Mouse (Mus musculus) embryonic stem cell, embryonic (primary cell): ENCODE data around the gene Mnd1.

ENCODE experiments used
- CTCF ChIA-PET, 4 experiments: fragments of 300-600 bp in 2 of 4; fragments of 350-600 bp in 2 of 4; sonication (Branson Sonifier 250); formaldehyde crosslinking; loops; one replicate each; lab custom pipeline; 2022; ENCODE audit warnings: inconsistent platforms in 2 of 4; lab: Charles Lee
- POLR2A ChIA-PET, 4 experiments: fragments of 300-600 bp in 2 of 4; fragments of 350-600 bp in 2 of 4; sonication (Branson Sonifier 250); formaldehyde crosslinking; loops; one replicate each; lab custom pipeline; 2022; ENCODE audit warnings: antibody characterized with exemption in 4 of 4, inconsistent platforms in 1 of 4; lab: Charles Lee

Mnd1 gene

DNA sequence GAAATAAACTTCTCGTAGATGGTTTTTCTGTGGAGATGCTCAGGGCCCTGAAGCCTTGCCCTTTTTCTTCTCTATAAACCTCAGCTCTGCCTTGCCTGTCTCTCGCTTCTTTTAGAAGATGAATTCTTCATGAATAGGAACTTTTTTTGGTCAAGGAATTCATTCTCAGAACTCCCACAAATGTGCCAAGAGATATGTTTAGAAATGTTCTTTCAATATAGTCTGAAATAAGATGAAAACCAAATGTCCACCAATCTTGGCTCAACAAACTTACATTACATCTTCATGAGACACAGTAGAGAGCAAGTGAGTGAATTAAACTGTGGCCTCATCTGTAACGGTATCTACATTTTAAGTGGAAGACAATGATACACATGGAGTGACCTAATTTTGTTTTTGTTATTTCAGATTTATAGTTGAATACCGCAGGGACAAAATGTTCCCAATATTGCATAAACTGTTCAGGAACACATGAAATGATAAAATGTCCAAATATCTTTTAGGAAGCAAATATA, 74.3 kb downstream of the Mnd1 start:
- ChIA-PET CTCF (no interaction called here), POLR2A (no interaction called here)

GRCm38 (mm10) chr3:84080074-84080473, 75.5 kb downstream of the Mnd1 start:
- ChIA-PET CTCF (no interaction called here), POLR2A (interaction anchor here in 1 of 4 experiments (0.6 kb wide), 1 partner anchor 130 kb away, joined by 3 read pairs; no protein-coding TSS in a partner anchor)

GRCm38 (mm10) chr3:84077505-84077904, 78.1 kb downstream of the Mnd1 start:
- CTCF ChIA-PET, result no interaction called here
- POLR2A ChIA-PET, result no interaction called here

- ChIA-PET POLR2A (interaction anchor here in 1 of 4 experiments (0.6 kb wide), 1 partner anchor 237 kb away, joined by 4 read pairs; no protein-coding TSS in a partner anchor), CTCF (no interaction called here)
Observed at GRCm38 (mm10) chr3:84076543-84077332, 78.8 kb downstream of the Mnd1 start.

DNA sequence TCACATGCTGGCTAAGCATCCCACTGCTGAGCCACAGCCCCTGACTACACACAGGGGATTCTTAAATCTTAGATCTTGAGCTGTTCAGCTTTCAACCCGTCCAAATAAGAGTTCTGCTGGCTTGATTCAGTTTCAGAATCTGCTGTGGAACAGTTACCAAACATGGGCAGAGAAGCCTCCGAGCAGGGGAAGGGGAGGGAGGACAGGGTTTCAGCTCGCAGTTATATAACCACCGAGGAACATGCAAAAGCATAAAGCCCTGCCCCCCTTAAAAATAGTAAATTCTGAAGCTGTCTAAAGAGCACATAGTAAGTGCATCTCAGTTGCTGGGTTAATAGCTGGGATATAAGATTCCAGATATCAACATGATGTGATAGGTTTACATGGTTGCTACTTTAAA, 80.1 kb downstream of the Mnd1 start:
- ChIA-PET CTCF (no interaction called here), POLR2A (no interaction called here)

GRCm38 (mm10) chr3:84074777-84075176, 80.8 kb downstream of the Mnd1 start:
- CTCF ChIA-PET, result no interaction called here
- POLR2A ChIA-PET, result no interaction called here

DNA sequence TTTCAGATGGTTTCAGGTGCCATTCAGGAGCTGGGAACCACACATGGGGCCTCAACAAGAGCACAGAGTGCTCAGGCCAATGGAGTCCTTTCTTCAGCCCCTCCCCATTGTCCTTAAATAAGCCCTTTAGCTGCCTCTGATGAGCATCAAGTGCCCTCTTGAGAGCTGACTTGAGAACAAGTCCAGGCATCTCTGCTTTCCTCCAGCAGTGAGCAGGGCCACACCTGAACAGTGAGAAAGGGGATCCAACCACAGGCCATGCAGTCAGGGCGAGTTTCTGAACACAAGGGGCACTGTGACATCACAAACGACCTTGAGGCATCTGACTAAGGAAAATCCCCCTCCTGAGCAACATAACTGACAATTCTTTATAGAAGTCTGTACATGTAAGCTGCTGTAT, 83.9 kb downstream of the Mnd1 start:
- CTCF ChIA-PET, result interaction anchor here in 1 of 4 experiments (0.6 kb wide), 1 partner anchor 31 kb away, joined by 3 read pairs; no protein-coding TSS in a partner anchor
- POLR2A ChIA-PET, result no interaction called here

- POLR2A ChIA-PET, result interaction anchor here in 1 of 4 experiments (0.6 to 1.2 kb wide), 3 partner anchors 30 to 410 kb away, joined by 3 to 5 read pairs (median 3); no protein-coding TSS in a partner anchor
- CTCF ChIA-PET, result interaction anchor here in 1 of 4 experiments (0.7 kb wide), 1 partner anchor 97 kb away, joined by 3 read pairs; no protein-coding TSS in a partner anchor
Observed at GRCm38 (mm10) chr3:84070811-84071210, 84.8 kb downstream of the Mnd1 start.

DNA sequence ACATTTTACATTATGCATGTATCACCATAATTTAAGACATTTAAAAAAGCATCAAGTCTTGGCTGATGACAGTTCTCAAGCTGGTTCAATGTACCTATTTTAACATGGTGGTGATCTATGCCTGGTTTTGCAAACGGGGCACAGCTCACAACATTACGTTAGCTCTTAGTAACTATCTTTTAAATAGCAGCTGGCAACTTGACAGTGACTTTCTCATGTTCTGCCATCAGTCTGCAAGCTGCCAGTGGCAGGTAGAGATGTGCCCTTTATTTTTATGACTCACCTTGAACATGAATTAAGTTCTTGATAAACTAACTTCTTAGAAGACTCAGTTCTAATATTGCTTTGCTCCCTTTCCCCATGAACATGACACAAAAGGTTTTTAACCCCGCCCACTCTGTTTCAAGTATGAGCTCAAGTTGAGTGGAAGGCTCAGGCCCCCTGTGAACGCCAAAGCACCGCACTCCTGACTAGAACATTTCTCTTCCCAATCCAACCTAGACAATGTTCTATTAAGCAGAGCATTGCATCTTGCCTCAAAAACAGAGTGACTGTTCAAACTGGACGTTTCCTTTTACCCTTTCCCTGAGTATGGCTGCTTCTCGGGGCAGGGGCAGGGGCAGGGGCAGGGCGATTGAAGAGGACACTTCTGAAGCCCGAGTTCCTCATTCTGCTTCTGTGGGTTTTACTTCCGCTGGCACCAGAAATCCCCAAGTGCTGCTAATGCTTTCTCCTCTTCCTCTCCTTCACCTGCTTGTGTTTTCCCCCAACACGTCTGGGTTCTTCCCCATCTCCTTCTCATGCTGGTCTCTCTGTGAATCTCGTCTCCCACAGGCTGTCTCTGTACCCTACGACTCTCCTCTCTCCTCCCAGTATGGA, 86.5 kb downstream of the Mnd1 start:
- ChIA-PET CTCF (interaction anchor here in 1 of 4 experiments (1.0 kb wide), 1 partner anchor 27 kb away, joined by 3 read pairs; no protein-coding TSS in a partner anchor), POLR2A (interaction anchor here in 1 of 4 experiments (1.2 kb wide), 1 partner anchor 29 kb away, joined by 4 read pairs; the partner anchor contains the start of gene Tmem131l)

GRCm38 (mm10) chr3:84065825-84066224, 89.8 kb downstream of the Mnd1 start:
- POLR2A ChIA-PET, result no interaction called here
- CTCF ChIA-PET, result no interaction called here

- ChIA-PET CTCF (no interaction called here), POLR2A (no interaction called here)
Observed at GRCm38 (mm10) chr3:84063369-84063914, 92.1 kb downstream of the Mnd1 start.

DNA sequence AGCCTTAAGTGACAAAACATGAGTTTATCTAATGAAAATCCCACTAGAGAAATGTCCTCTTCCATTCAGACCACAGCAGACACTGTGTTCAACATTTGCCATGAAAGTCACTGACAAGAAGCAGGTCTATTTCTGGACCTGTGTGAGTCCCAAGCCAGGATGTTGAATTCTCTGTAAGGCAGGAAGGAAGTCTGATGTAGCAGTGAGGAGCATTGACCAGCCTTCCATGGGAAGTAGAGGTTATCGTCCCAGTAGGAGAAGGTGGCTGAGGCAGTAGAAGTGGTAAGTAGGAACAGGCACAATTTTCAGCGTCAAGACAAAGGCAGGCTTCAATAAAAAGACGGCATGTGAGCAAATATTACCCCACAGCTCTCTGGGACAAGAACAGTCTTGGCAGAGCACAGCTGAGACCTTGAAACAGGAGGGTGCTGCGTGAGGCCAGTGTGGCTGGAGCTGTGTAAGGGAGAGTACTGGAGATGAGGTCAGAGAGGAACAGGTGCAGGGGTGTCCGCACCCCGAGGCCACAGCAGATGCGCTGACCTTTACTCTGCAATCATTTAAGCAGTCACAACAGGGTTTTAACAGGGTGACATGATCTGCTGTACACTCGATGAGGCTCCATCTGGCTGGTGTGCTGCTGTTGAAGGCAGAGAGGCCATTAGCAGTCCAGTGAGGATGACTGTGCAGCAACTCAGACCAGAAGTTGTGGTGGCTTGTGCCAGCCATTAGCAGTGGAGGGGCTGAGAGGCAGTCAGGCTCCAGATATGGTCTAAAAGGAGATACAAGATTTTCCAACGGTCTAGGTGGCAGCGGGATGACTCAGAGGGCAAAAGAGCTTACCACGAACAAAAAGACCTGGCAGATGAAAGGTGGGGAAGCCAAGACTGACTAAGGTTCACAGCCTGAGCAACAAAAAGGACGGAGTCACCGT, 93.8 kb downstream of the Mnd1 start:
- POLR2A ChIA-PET, result no interaction called here
- CTCF ChIA-PET, result interaction anchor here in 1 of 4 experiments (0.6 kb wide), 1 partner anchor 33 kb away, joined by 3 read pairs; no protein-coding TSS in a partner anchor

DNA sequence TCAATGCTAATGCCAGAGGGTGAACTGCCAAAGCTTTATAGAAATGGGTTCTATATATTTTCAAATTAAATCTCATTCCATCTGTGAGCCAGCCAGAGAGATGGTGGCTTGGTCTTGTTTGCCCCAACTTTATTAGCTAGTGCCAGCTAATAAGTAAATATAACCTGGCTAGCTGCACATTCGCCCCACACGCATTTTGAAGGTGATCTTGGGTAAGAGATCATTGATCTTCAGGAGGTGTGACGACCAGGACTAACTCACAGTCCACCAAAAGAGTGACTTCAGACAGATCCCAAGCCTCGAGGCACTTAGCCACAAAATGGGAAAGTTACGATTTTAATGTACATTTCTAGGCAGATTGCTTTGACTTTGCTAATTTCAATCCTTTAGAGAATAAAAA, 94.6 kb downstream of the Mnd1 start:
- CTCF ChIA-PET, result no interaction called here
- POLR2A ChIA-PET, result no interaction called here

- POLR2A ChIA-PET, result interaction anchor here in 1 of 4 experiments (1.0 kb wide), 1 partner anchor 79 kb away, joined by 3 read pairs; no protein-coding TSS in a partner anchor
- CTCF ChIA-PET, result no interaction called here
Observed at GRCm38 (mm10) chr3:84060128-84060527, 95.5 kb downstream of the Mnd1 start.

GRCm38 (mm10) chr3:84059676-84060075, 95.9 kb downstream of the Mnd1 start:
- ChIA-PET POLR2A (interaction anchor here in 1 of 4 experiments (1.0 kb wide), 1 partner anchor 79 kb away, joined by 3 read pairs; no protein-coding TSS in a partner anchor), CTCF (no interaction called here)

DNA sequence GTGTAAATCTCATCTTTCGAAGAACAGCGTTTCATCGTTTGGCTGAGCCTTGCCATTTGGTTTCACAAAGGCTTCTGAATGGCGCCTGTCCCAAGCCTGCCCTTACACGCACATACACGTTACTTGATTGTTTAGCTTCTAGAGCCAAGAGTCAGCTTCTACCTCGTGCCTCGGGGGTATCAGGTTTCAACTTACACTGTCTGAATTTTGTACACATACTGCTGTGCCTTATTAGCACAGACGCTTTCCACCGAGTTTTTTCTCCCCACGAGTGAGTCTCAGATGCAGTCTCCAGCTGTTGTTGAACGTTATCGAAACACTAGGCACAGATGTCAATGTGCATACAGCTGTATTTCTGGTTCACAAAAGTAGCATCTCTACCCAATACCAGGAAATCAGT, 96.3 kb downstream of the Mnd1 start:
- POLR2A ChIA-PET, result interaction anchor here in 1 of 4 experiments (1.0 kb wide), 1 partner anchor 78 kb away, joined by 3 read pairs; no protein-coding TSS in a partner anchor
- CTCF ChIA-PET, result no interaction called here

DNA sequence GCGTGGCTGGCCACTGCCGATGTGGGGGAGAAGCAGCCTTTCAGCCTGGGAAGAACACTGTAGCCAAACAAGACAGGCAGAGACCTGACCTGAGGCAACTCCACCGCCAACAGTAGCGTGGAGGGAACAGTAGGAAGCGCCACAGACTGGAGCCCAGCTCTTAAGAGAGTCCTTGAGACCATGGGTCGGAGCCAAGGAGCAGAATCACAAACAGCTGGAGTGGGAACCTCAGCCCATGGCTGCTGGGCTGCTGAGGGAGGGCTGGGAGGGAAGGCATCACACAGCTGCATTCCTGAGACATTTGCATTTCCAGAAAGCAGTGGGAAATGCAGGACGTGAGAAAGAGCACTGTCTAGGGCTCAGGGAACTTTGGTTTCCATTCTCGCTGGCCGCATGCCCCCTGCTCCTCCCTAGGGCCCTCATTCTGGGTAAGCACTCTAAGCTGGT, 106.8 kb downstream of the Mnd1 start:
- ChIA-PET CTCF (no interaction called here), POLR2A (interaction anchor here in 2 of 4 experiments (1.0 to 1.1 kb wide), 2 partner anchors 8 to 23 kb away, joined by 3 read pairs; no protein-coding TSS in a partner anchor)

DNA sequence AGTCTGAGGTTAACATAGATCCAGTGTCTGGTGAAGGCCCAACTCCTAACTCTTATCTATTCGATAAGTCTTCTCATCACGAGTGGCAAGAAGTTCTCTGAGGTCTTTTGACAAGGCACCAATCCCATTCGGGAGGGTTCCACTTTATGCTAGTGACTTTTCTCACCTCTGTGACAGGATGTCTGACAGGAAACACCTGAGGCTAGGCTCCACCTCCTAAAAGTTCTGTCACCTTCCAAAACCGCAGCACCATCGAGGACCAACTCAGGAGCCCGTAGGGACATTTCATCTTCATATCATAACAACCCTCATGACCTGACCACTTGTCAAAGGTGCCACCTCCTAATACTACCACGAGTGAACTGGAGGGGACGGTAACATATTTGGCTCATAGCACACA, 109.4 kb downstream of the Mnd1 start:
- ChIA-PET CTCF (no interaction called here), POLR2A (no interaction called here)
